25 mouse cellular contexts compared by ENCODE assay signal in genomic region chr1:176762295-176762694, GRCm38 (mm10). TPM values are rescaled to one million over a fixed set of nuclear protein-coding genes. Genes with fewer than 3 reads are reported as not detected.
DNase-seq lines count a peak whose midpoint lies in the region; TF ChIP-seq lines count a peak whose summit lies in the region.
"Had no signal": no experiment of that assay in that cellular context is flagged by ENCODE, and none has a peak within 500 bp of the region (broad histone marks: within the 10 kb centered on the region; RNA-seq: fewer than 3 reads in every experiment).

No protein-coding gene starts in this region.

- peak; percentile 62 for TF ChIP-seq CTCF in layer of hippocampus, adult 2 months (conservative IDR thresholded peaks at IDR 0.05)

- H3K27ac ChIP-seq in layer of hippocampus, adult 2 months: no peak overlapping the region
- H3K27ac ChIP-seq: hindbrain, embryonic 15.5 days; intestine, embryonic 15.5 days; limb, embryonic 12.5 days; liver, embryonic 15.5 days had no signal

- H3K36me3 ChIP-seq in splenic B cell, adult 2 months (ENCODE audit: control insufficient read depth, insufficient read depth, low read length, poor library complexity, severe bottlenecking): no peaks in the 10 kb centered on the region

- DNase-seq in layer of hippocampus, adult 2 months (ENCODE audit: low spot score in 2 of 2): no peak
- no peak for DNase-seq in layer of hippocampus, adult 18-20 months (ENCODE audit: low spot score in 2 of 2)
- DNase-seq in A20 (ENCODE audit: low read depth, low spot score): peak; percentile 13
- DNase-seq in NIH3T3 (ENCODE audit: low read depth): peak; percentile 22
- peak; percentile 11 for DNase-seq in splenic B cell, adult 2 months (ENCODE audit: low read depth, low spot score)
- no peak for DNase-seq in adrenal gland, postnatal 36 days
- no peak for DNase-seq in frontal cortex, postnatal 10 days (ENCODE audit: low spot score in 2 of 2)
- DNase-seq: adrenal gland, postnatal 14 days; cerebellum, adult 11-12 months; cerebellum, postnatal 10 days; gastrocnemius, postnatal 14 days; heart, adult 18-20 months; kidney, adult 2 months; kidney, postnatal 36 days; layer of hippocampus, adult 9-11 months; lung, embryonic 14.5 days; lung, postnatal 14 days; thymus, adult 2 months; thymus, postnatal 36 days had no signal

- H3K27me3 ChIP-seq in splenic B cell, adult 2 months (ENCODE audit: control insufficient read depth, insufficient read depth, low read length, poor library complexity, severe bottlenecking): no peaks in the 10 kb centered on the region
- H3K27me3 ChIP-seq: heart, embryonic 12.5 days; hindbrain, embryonic 15.5 days; intestine, embryonic 15.5 days; limb, embryonic 12.5 days; liver, embryonic 15.5 days had no signal

- no peak overlapping the region for H3K4me3 ChIP-seq in layer of hippocampus, adult 2 months
- H3K4me3 ChIP-seq: erythroblast, embryonic 14.5 days; heart, embryonic 12.5 days; hindbrain, embryonic 15.5 days; intestine, embryonic 15.5 days; limb, embryonic 12.5 days; liver, embryonic 15.5 days had no signal

RNA-seq across cellular contexts. Expression of gene Cep170, which starts 51.6 kb away (rescaled TPM):
- total RNA-seq in layer of hippocampus, adult 2 months (2021): 10 to 100 TPM; 96.4 to 96.8 TPM
- 100 to 1,000 TPM; 101 to 103 TPM for total RNA-seq in layer of hippocampus, adult 18-20 months (2021)
- total RNA-seq in adrenal gland, postnatal 36 days (2021): 10 to 100 TPM; 29.9 to 37.3 TPM

RNA-seq across cellular contexts. Expression of gene Sdccag8, which starts 52.2 kb away (rescaled TPM):
- 10 to 100 TPM; 20.0 to 20.7 TPM for total RNA-seq in layer of hippocampus, adult 2 months (2021)
- 10 to 100 TPM; 16.3 to 16.9 TPM for total RNA-seq in layer of hippocampus, adult 18-20 months (2021)
- 10 to 100 TPM; 11.3 to 11.9 TPM for total RNA-seq in adrenal gland, postnatal 36 days (2021)

Comparison
In these comparisons a context has a peak if more than half of its experiments do, and no peak if none do; other contexts are left out.
1. DNase-seq: peak in A20 (single experiment), NIH3T3 (single experiment) and splenic B cell, adult 2 months (single experiment); none in layer of hippocampus, adult 2 months (0 of 2), layer of hippocampus, adult 18-20 months (0 of 2), adrenal gland, postnatal 36 days (0 of 2) and frontal cortex, postnatal 10 days (0 of 2).